Mouse (Mus musculus): ENCODE data around the gene Hoxc5. TPM values are rescaled to one million over a fixed set of nuclear protein-coding genes. Genes with fewer than 3 reads are reported as not detected.

The Hoxc5 gene
- polyA plus RNA-seq, 1 experiment from 2014 or later = not detected

GRCm38 (mm10) chr15:102965003-102965891 lies 2.0 kb upstream of the Hoxc5 start:
- Histone ChIP-seq H3K9ac (no peak overlapping the region), H3K4me1 (peaks cover 4% of the 10 kb centered on the region; the same call in 1 of the 2 replicates), H3K4me2 (no peak overlapping the region), H3K9me3 (no peaks in the 10 kb centered on the region), H3K27me3 (peaks cover 98% of the 10 kb centered on the region), H3K4me3 (replicated peaks) (no peak overlapping the region), H3K36me3 (replicated peaks) (no peaks in the 10 kb centered on the region), H3K27ac (no peak overlapping the region)
- no peak for ATAC-seq (ENCODE audit: low FRiP score)
- 3% methylated on average over 26 of the region's 26 CpGs for WGBS

DNA sequence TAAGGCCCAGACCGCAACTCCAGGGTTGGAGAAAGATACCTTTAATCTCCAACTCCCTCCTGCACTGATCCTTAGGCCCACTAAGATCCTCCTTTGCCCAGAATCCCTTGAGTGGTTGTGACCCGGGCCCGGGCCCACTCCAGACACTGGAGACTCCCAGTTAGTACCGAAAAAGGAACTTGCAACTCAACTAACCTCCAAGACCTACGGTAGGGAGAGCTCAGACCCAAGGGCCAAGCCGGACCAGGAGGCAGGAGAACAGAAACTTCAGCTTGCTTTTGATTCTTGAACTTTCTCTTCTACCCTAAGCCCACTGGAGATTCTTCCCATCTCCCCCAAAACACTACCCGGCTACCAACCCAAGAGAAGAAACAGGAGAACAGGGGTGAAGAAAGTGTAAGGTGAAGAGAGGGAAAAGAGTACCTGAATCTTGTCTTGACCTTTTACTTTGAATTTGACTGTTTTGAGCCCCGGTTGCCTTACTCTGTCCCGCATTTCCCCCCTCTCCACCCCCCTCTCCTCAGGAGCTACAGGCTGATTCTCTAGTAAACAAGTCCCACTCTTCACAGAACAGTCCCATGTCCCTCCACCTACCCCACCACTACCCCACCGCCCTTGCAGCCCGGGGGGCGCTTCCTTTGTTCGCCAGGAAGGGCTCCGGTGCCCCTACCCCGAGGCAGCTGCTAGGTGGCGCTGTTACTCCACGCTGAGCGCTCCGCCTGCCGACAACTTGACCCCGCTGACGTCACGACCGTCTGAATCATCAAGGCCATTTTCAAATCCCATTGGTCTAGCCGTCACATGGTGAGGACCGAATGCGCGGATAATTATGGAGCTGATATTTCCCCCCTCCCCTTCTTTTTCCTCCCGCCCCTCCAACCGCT lies 1.1 kb upstream of the Hoxc5 start:
- 0 out of 2 replicates have a peak overlapping the region, but pooled peaks have one; percentile 1 for H3K4me3 ChIP-seq (replicated peaks)
- no peak overlapping the region for H3K27ac ChIP-seq
- peaks cover 4% of the 10 kb centered on the region; the same call in 1 of the 2 replicates for H3K4me1 ChIP-seq
- H3K9me3 ChIP-seq = no peaks in the 10 kb centered on the region
- ATAC-seq (ENCODE audit: low FRiP score) = peak; percentile 46; the same call in 1 of the 2 replicates
- peaks cover 98% of the 10 kb centered on the region for H3K27me3 ChIP-seq
- no peaks in the 10 kb centered on the region for H3K36me3 ChIP-seq (replicated peaks)
- no peak overlapping the region for H3K9ac ChIP-seq
- peak overlapping the region; percentile 31 for H3K4me2 ChIP-seq
- 3% methylated on average over 30 of the region's 30 CpGs for WGBS

DNA sequence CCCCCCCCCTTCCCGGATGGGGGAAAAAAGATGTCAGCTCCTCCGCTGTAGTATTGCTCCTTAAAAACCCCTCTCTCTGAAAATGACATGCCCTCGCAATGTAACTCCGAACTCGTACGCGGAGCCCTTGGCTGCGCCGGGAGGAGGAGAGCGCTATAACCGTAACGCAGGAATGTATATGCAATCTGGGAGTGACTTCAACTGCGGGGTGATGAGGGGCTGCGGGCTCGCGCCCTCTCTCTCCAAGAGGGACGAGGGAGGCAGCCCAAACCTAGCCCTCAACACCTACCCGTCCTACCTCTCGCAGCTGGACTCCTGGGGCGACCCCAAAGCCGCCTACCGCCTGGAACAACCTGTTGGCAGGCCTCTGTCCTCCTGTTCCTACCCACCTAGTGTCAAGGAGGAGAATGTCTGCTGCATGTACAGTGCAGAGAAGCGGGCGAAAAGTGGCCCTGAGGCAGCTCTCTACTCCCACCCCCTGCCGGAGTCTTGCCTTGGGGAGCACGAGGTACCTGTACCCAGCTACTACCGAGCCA lies 399 bp upstream of the Hoxc5 start, which contains the start of gene Hoxc10:
TSS of gene Hoxc10 (plus strand) at position 21 of the 536 bp plus-strand sequence.
- Histone ChIP-seq H3K27ac (no peak within 1 kb of the TSS), H3K4me2 (peak within 1 kb of the TSS; percentile 31)
- ATAC-seq (ENCODE audit: low FRiP score) = peak; percentile 17; the same call in 1 of the 2 replicates

GRCm38 (mm10) chr15:102967511-102968397 lies 511 bp downstream of the Hoxc5 start:
- Histone ChIP-seq H3K27me3 (peaks cover 100% of the 10 kb centered on the region), H3K4me2 (no peak overlapping the region), H3K36me3 (replicated peaks) (no peaks in the 10 kb centered on the region), H3K4me3 (replicated peaks) (no peak overlapping the region), H3K27ac (no peak overlapping the region), H3K9me3 (no peaks in the 10 kb centered on the region), H3K9ac (no peak overlapping the region), H3K4me1 (peaks cover 4% of the 10 kb centered on the region; the same call in 1 of the 2 replicates)
- WGBS = 1% methylated on average over 34 of the region's 34 CpGs
- ATAC-seq (ENCODE audit: low FRiP score) = no peak

More for the DNA sequence above, 399 bp upstream of the Hoxc5 start, which contains the start of gene Hoxc10:
- Histone ChIP-seq H3K9ac (no peak within 1 kb of the TSS), H3K27me3 (peaks cover 98% of the 10 kb centered on the region), H3K4me1 (peaks cover 4% of the 10 kb centered on the region; the same call in 1 of the 2 replicates), H3K36me3 (replicated peaks) (no peaks in the 10 kb centered on the region), H3K9me3 (no peaks in the 10 kb centered on the region), H3K4me3 (replicated peaks) (0 out of 2 replicates have a peak within 1 kb of the TSS, but pooled peaks have one; percentile 1)
- WGBS = 4% methylated on average over 27 of the region's 27 CpGs

DNA sequence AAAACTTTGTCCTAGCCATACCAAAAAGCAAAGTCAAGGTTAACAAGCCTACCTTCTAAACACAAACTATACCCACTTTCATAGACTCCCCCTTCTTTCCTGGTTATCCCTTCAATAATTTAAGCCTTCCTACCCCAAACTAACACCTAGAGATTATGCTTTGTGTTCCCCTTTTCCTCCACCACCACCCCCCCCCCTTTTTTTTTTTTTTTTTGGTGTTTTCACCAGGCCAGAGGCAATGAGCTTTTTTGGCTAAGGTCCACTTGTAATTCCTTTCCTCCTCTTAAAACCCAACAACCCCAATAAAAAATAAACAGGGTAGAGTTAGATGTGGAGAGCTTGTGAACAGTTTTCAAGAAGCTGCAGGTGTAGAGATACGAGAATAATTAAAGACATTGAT lies 2.1 kb downstream of the Hoxc5 start:
- Histone ChIP-seq H3K9ac (no peak overlapping the region), H3K9me3 (no peaks in the 10 kb centered on the region), H3K27ac (no peak overlapping the region), H3K4me2 (no peak overlapping the region), H3K36me3 (replicated peaks) (no peaks in the 10 kb centered on the region), H3K4me3 (replicated peaks) (no peak overlapping the region), H3K4me1 (peaks cover 4% of the 10 kb centered on the region; the same call in 1 of the 2 replicates), H3K27me3 (peaks cover 100% of the 10 kb centered on the region)
- ATAC-seq (ENCODE audit: low FRiP score) = no peak
- 40% methylated on average over 1 of the region's 1 CpGs for WGBS

GRCm38 (mm10) chr15:102970740-102971139 lies 3.5 kb downstream of the Hoxc5 start:
- Histone ChIP-seq H3K9me3 (no peaks in the 10 kb centered on the region), H3K4me1 (peaks cover 4% of the 10 kb centered on the region; the same call in 1 of the 2 replicates), H3K36me3 (replicated peaks) (no peaks in the 10 kb centered on the region), H3K9ac (no peak overlapping the region), H3K27ac (no peak overlapping the region), H3K4me3 (replicated peaks) (no peak overlapping the region), H3K4me2 (no peak overlapping the region), H3K27me3 (peaks cover 100% of the 10 kb centered on the region)
- no peak for ATAC-seq (ENCODE audit: low FRiP score)
- WGBS = 1% methylated on average over 12 of the region's 12 CpGs

DNA sequence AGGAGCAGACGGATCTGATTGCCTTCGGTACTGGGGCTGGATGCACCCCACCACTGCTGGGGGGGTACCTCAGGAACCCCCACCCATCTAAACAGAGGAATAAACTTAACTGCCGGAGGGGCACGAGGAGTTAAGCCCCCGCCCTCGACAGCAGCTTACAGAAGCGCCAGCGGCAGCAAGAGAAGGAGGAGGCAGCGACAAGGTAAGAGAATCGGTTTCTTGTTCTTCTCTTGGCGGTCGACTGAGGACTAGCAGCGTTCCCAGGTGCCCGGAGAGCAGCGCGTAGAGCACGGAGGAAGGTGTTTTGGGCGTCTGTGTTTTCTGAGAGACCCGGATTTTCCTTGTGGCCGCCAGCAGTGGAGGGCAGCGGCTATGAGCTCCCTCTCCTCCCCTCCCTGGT lies 5.0 kb downstream of the Hoxc5 start:
- Histone ChIP-seq H3K9ac (no peak overlapping the region), H3K4me3 (replicated peaks) (no peak overlapping the region), H3K27ac (no peak overlapping the region), H3K36me3 (replicated peaks) (no peaks in the 10 kb centered on the region), H3K9me3 (no peaks in the 10 kb centered on the region), H3K4me2 (no peak overlapping the region), H3K27me3 (peaks cover 100% of the 10 kb centered on the region), H3K4me1 (no peaks in the 10 kb centered on the region)
- no peak for ATAC-seq (ENCODE audit: low FRiP score)
- WGBS = 1% methylated on average over 21 of the region's 21 CpGs

DNA sequence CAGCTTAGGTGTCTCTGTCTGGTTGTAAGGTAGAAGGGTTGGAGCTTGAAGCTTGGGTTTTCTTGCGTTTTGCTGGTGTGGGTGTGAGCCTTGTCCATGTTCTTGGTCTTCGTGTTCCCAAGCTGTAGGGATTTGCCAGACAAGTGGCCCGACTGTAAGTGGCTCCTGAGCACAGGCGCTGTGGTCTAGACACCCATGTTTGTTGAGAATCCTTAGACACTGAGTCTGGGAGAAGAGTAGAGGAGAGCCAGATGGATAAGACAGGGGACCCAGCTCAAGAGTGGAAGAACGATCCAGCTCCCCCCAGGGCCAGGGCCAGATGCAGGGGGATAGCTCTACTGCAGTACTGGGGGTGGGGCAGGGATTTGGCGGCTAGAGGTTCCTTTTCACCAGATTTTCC lies 5.5 kb downstream of the Hoxc5 start:
- H3K4me3 ChIP-seq (replicated peaks) = no peak overlapping the region
- no peaks in the 10 kb centered on the region for H3K9me3 ChIP-seq
- H3K9ac ChIP-seq = no peak overlapping the region
- H3K4me2 ChIP-seq = no peak overlapping the region
- H3K27ac ChIP-seq = no peak overlapping the region
- no peak for ATAC-seq (ENCODE audit: low FRiP score)
- H3K27me3 ChIP-seq = peaks cover 100% of the 10 kb centered on the region
- H3K36me3 ChIP-seq (replicated peaks) = no peaks in the 10 kb centered on the region
- no peaks in the 10 kb centered on the region for H3K4me1 ChIP-seq
- 1% methylated on average over 6 of the region's 6 CpGs for WGBS

- Histone ChIP-seq H3K36me3 (replicated peaks) (no peaks in the 10 kb centered on the region), H3K27ac (no peak overlapping the region), H3K4me3 (replicated peaks) (no peak overlapping the region), H3K9me3 (no peaks in the 10 kb centered on the region), H3K9ac (no peak overlapping the region), H3K4me2 (no peak overlapping the region), H3K4me1 (no peaks in the 10 kb centered on the region), H3K27me3 (peaks cover 100% of the 10 kb centered on the region)
- ATAC-seq (ENCODE audit: low FRiP score) = no peak
- WGBS = 4% methylated on average over 7 of the region's 7 CpGs
Measured at GRCm38 (mm10) chr15:102975034-102975433, 7.8 kb downstream of the Hoxc5 start.

GRCm38 (mm10) chr15:102975688-102976111 lies 8.5 kb downstream of the Hoxc5 start:
- Histone ChIP-seq H3K9me3 (no peaks in the 10 kb centered on the region), H3K36me3 (replicated peaks) (no peaks in the 10 kb centered on the region), H3K4me3 (replicated peaks) (no peak overlapping the region), H3K4me1 (no peaks in the 10 kb centered on the region), H3K27ac (no peak overlapping the region), H3K27me3 (peaks cover 100% of the 10 kb centered on the region), H3K4me2 (no peak overlapping the region), H3K9ac (no peak overlapping the region)
- no peak for ATAC-seq (ENCODE audit: low FRiP score)
- WGBS = under 1% methylated on average over 21 of the region's 21 CpGs

- WGBS = 1% methylated on average over 13 of the region's 20 CpGs
- H3K4me3 ChIP-seq (replicated peaks) = no peak within 1 kb of the TSS
Measured at GRCm38 (mm10) chr15:102976171-102976570, 8.9 kb downstream of the Hoxc5 start, which contains the start of gene Hoxc9. Gene Hoxc9, plus strand, starts transcription at chr15:102976439.

More at GRCm38 (mm10) chr15:102976171-102976570, 8.9 kb downstream of the Hoxc5 start, which contains the start of gene Hoxc9:
- no peak for ATAC-seq (ENCODE audit: low FRiP score)
- no peaks in the 10 kb centered on the region for H3K4me1 ChIP-seq
- no peak within 1 kb of the TSS for H3K9ac ChIP-seq
- peaks cover 100% of the 10 kb centered on the region for H3K27me3 ChIP-seq
- H3K27ac ChIP-seq = no peak within 1 kb of the TSS
- no peaks in the 10 kb centered on the region for H3K9me3 ChIP-seq
- no peaks in the 10 kb centered on the region for H3K36me3 ChIP-seq (replicated peaks)
- no peak within 1 kb of the TSS for H3K4me2 ChIP-seq
